Mouse (Mus musculus) erythroblast, embryonic 14.5 days (primary cell): ENCODE data around the gene Fbxo3.

Experiments
- GATA1 ChIP-seq: IDR thresholded peaks from 2 replicates; pipeline ENCODE4 v1.6.1; 2012; ENCODE audit warnings: low read length, inconsistent platforms, mixed read lengths
- TAL1 ChIP-seq: IDR thresholded peaks from 3 replicates; pipeline ENCODE4 v1.6.1; 2012; ENCODE audit warnings: low read length, inconsistent platforms, mixed read lengths

DNA sequence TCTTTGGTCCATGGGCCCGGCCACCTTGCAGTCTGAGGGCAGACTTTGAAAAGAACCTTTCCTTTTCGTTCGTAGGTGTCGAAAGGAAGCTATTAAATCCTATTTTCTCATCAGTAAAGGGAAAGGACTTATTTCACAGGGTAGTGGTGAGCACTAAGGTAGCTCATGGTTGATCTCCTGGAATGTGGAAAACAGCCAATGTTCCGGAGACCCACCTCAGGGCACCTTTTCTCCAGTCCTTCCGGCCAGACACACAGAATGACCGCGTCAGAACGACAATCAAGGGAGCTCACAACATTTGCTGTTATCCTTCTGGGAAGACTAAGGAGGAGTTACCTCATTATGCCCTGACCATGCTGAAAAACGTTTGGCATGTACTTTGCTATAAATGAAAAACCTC lies 68.7 kb downstream of the Fbxo3 start:
- TF ChIP-seq TAL1 (no peak), GATA1 (no peak)
